Mouse (Mus musculus) stomach, postnatal 0 days (tissue): ENCODE results near the gene Zc3h18. TPM values are rescaled to one million over a fixed set of nuclear protein-coding genes. Genes with fewer than 3 reads are reported as not detected.

Experiments used
- ATAC-seq: fragments of 200-750 bp; cut with Nextera tagmentation; 2 replicates; pipeline ENCODE4 v1.8.0; 2017; ENCODE audit not compliant: low FRiP score, low TSS enrichment
- DNase-seq: peaks from one replicate; pipeline ENCODE4 v3.0.0-alpha.2; 2016; ENCODE audit warnings: low spot score
- H3K27ac ChIP-seq: fragments of 300-500 bp; sonication (generic); replicated peaks from 2 replicates; pipeline ENCODE4 v1.5.1; 2014; ENCODE audit warnings: mild to moderate bottlenecking, control low read depth
- H3K27me3 ChIP-seq: fragments of 300-500 bp; sonication (generic); 2 replicates; pipeline ENCODE4 v1.6.1; 2014; ENCODE audit warnings: low read length; ENCODE audit not compliant: control insufficient read depth, insufficient read depth
- H3K36me3 ChIP-seq: fragments of 300-500 bp; sonication (generic); 2 replicates; pipeline ENCODE4 v1.6.1; 2014; ENCODE audit warnings: low read length, mixed read lengths; ENCODE audit not compliant: control insufficient read depth, insufficient read depth
- H3K4me1 ChIP-seq: fragments of 300-500 bp; sonication (generic); replicated peaks from 2 replicates; pipeline ENCODE4 v1.6.1; 2014; ENCODE audit warnings: antibody characterized with exemption; ENCODE audit not compliant: control insufficient read depth, insufficient read depth
- H3K4me2 ChIP-seq: fragments of 300-500 bp; sonication (generic); replicated peaks from 2 replicates; pipeline ENCODE4 v1.6.1; 2014; ENCODE audit warnings: low read depth, mild to moderate bottlenecking, control low read depth, moderate library complexity
- H3K4me3 ChIP-seq: fragments of 300-500 bp; sonication (generic); 2 replicates; pipeline ENCODE4 v1.5.1; 2014; ENCODE audit warnings: low read depth, low read length, control low read depth
- H3K9ac ChIP-seq: fragments of 300-500 bp; sonication (generic); 2 replicates; pipeline ENCODE4 v1.6.1; 2014; ENCODE audit warnings: mild to moderate bottlenecking, low read length, control low read depth, mixed read lengths
- H3K9me3 ChIP-seq: fragments of 300-500 bp; sonication (generic); 2 replicates; pipeline ENCODE4 v1.6.1; 2016; ENCODE audit warnings: low read length; ENCODE audit not compliant: control insufficient read depth
- CTCF ChIP-seq: IDR thresholded peaks from 2 replicates; pipeline ENCODE4 v1.5.1; 2016; ENCODE audit warnings: antibody characterized with exemption, low read depth, mild to moderate bottlenecking, moderate library complexity
- EP300 ChIP-seq: optimal IDR thresholded peaks from 2 replicates; pipeline ENCODE3; 2016; ENCODE audit warnings: antibody characterized with exemption
- WGBS: fragments of 180-500 bp; shearing (Covaris S2); extraction: QIAGEN DNeasy Blood & Tissue Kit; methylation state at CpG from one replicate; pipeline ENCODE4 v1.1.7; 2014; 5-methylcytosine and 5-hydroxymethylcytosine counted together
- polyA plus RNA-seq: library from polyadenylated mRNA; unstranded; fragments of >200 nt; fragmentation: Nextera tagmentation; extraction: Ambion mirVana; gene quantifications from 2 replicates; pipeline ENCODE4 v1.2.1, GENCODE M21; 2015

Gene Zc3h18
- polyA plus RNA-seq, 1 experiment from 2014 or later, result 19.4 TPM

GRCm38 (mm10) chr8:122432443-122433268 lies 56.2 kb downstream of the Zc3h18 start, which contains the start of gene Cyba:
Gene Cyba (minus strand): TSS chr8:122432930.
- Histone ChIP-seq H3K9ac (peak within 1 kb of the TSS; percentile 66), H3K4me1 (no peaks in the 10 kb centered on the region), H3K4me2 (peak within 1 kb of the TSS; percentile 71), H3K36me3 (peaks cover 12% of the 10 kb centered on the region; the same call in 1 of the 2 replicates), H3K27me3 (no peaks in the 10 kb centered on the region), H3K9me3 (no peaks in the 10 kb centered on the region), H3K4me3 (peak within 1 kb of the TSS; percentile 48), H3K27ac (peak within 1 kb of the TSS; percentile 84)
- 2% methylated on average over 45 of the region's 45 CpGs for WGBS
- peak; percentile 82 for DNase-seq
- ATAC-seq, result peak; percentile 81
- TF ChIP-seq EP300, result no peak
- TF ChIP-seq CTCF, result no peak

- Histone ChIP-seq H3K9me3 (no peaks in the 10 kb centered on the region), H3K27me3 (no peaks in the 10 kb centered on the region), H3K9ac (no peak overlapping the region), H3K4me2 (no peak overlapping the region), H3K27ac (no peak overlapping the region), H3K4me3 (no peak overlapping the region), H3K36me3 (peaks cover 12% of the 10 kb centered on the region; the same call in 1 of the 2 replicates), H3K4me1 (no peaks in the 10 kb centered on the region)
- no peak; the same call in 1 of the 2 replicates for ATAC-seq
- TF ChIP-seq CTCF (peak; percentile 57), EP300 (no peak)
- no peak for DNase-seq
- 59% methylated on average over 11 of the region's 11 CpGs for WGBS
Observed at GRCm38 (mm10) chr8:122433269-122433905, 57.0 kb downstream of the Zc3h18 start.

DNA sequence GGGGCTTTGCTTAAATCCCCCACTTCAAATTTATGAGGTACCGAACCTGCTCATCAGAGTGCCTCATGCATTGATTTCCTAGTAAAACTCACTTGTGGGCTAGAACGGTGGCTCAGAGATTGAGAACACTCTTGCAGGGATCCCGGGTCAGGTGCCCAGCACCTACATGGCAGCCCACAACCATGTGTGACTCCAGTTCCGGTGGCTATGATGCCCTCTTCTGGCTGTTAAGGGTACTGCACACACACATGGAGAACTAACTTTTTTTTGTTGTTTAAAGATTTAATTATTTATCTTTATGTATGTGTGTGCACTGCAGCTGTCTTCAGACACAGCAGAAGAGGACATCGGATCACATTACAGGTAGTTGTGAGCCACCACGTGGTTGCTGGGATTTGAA lies 59.0 kb downstream of the Zc3h18 start:
- TF ChIP-seq CTCF (peak; percentile 57), EP300 (no peak)
- H3K4me2 ChIP-seq, result no peak overlapping the region
- H3K36me3 ChIP-seq, result peaks cover 12% of the 10 kb centered on the region; the same call in 1 of the 2 replicates
- ATAC-seq (no peak), DNase-seq (no peak)
- no peaks in the 10 kb centered on the region for H3K9me3 ChIP-seq
- no peak overlapping the region for H3K4me3 ChIP-seq
- H3K27me3 ChIP-seq, result no peaks in the 10 kb centered on the region
- 91% methylated on average over 6 of the region's 6 CpGs for WGBS
- H3K4me1 ChIP-seq, result no peaks in the 10 kb centered on the region
- H3K27ac ChIP-seq, result no peak overlapping the region
- no peak overlapping the region for H3K9ac ChIP-seq

- TF ChIP-seq CTCF (no peak), EP300 (no peak)
- H3K27me3 ChIP-seq, result no peaks in the 10 kb centered on the region
- ATAC-seq, result no peak
- H3K4me3 ChIP-seq, result no peak overlapping the region
- no peaks in the 10 kb centered on the region for H3K9me3 ChIP-seq
- H3K36me3 ChIP-seq, result peaks cover 12% of the 10 kb centered on the region; the same call in 1 of the 2 replicates
- DNase-seq, result no peak
- no peak overlapping the region for H3K9ac ChIP-seq
- no peak overlapping the region for H3K4me2 ChIP-seq
- no peaks in the 10 kb centered on the region for H3K4me1 ChIP-seq
- no peak overlapping the region for H3K27ac ChIP-seq
- 93% methylated on average over 9 of the region's 9 CpGs for WGBS
Observed at GRCm38 (mm10) chr8:122436146-122436545, 59.7 kb downstream of the Zc3h18 start.

GRCm38 (mm10) chr8:122436586-122437125 lies 60.2 kb downstream of the Zc3h18 start:
- Histone ChIP-seq H3K36me3 (peaks cover 12% of the 10 kb centered on the region; the same call in 1 of the 2 replicates), H3K4me3 (no peak overlapping the region), H3K9me3 (no peaks in the 10 kb centered on the region), H3K4me2 (no peak overlapping the region), H3K27me3 (no peaks in the 10 kb centered on the region), H3K27ac (no peak overlapping the region), H3K9ac (no peak overlapping the region), H3K4me1 (no peaks in the 10 kb centered on the region)
- no peak for DNase-seq
- ATAC-seq, result no peak
- TF ChIP-seq EP300 (no peak), CTCF (no peak)
- 87% methylated on average over 20 of the region's 20 CpGs for WGBS
